Mouse (Mus musculus) urinary bladder, postnatal 10 days (tissue): ENCODE measurements around the gene Ubr2.

Source experiments
- DNase-seq: peaks from one replicate; pipeline ENCODE4 v3.0.0; 2022; ENCODE audit warnings: low spot score

Ubr2 gene

DNA sequence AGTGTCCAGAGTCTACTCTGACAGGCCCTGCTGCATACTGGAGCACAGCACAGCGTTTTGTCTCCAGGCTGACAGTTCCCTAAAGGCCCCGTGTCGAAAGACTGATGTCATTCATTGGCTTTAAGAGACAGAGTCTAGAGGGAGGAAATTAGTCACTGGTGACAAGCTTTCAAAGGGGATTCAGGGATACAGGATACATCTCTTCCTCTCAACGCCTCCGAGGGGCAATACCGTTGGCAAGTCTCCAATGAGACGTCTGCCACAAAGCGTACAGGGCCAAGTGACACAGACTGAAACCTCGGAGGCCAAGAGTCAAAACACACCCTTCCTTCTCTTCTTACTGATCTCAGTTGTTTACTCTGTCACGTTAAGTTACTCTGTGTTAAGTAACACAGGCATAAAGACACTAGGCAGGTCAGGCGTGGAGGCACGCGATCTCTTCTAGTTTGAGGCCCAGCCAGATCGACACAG is 130.5 kb downstream of the Ubr2 start:
- no peak for DNase-seq
